Mouse (Mus musculus) C2C12 (cell line): Measurements from ENCODE around the gene Acer2.

Experiments used
- CEBPB ChIP-seq: IDR thresholded peaks from one replicate; pipeline ENCODE4 v1.6.1; 2011; ENCODE audit warnings: low read depth, mild to moderate bottlenecking, control low read depth, moderate library complexity
- CTCF ChIP-seq: IDR thresholded peaks from one replicate; pipeline ENCODE4 v1.5.1; 2011; ENCODE audit not compliant: control insufficient read depth, insufficient read depth, insufficient read length
- FOSL1 ChIP-seq: IDR thresholded peaks from one replicate; pipeline ENCODE4 v1.8.0; 2011; ENCODE audit warnings: mild to moderate bottlenecking, low read length; ENCODE audit not compliant: poor library complexity, insufficient read depth, severe bottlenecking
- MAX ChIP-seq: IDR thresholded peaks from one replicate; pipeline ENCODE4 v1.6.1; 2011; ENCODE audit warnings: mild to moderate bottlenecking, control low read depth
- MYOD1 ChIP-seq: IDR thresholded peaks from one replicate; pipeline ENCODE4 v1.6.1; 2011; ENCODE audit warnings: low read depth; ENCODE audit not compliant: control insufficient read depth, insufficient read length
- MYOG ChIP-seq: IDR thresholded peaks from one replicate; pipeline ENCODE4 v1.6.1; 2011; ENCODE audit not compliant: control insufficient read depth, insufficient read length; ENCODE audit errors: extremely low read depth
- USF1 ChIP-seq: IDR thresholded peaks from one replicate; pipeline ENCODE4 v1.6.1; 2011; ENCODE audit warnings: low read depth, mild to moderate bottlenecking, control low read depth, moderate library complexity

DNA sequence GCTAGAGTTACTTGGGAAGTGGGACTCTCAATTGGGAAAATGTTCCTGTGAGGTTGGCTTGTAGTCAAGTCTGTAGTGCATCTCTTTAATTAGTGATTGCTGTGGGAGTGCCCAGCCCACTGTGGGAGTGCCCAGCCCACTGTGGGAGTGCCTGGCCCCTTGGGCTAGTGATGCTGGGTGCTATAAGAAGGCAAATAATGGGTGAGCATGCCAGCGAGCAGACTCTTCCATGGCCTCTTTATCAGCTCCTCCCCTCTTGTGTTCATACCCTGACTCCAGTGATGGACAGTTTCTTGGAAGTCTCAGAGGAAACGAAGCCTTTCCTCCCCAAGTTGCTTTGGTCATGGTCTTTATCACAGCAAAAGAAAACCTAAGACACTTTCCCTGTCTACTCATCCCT lies 8.2 kb downstream of the Acer2 start:
- TF ChIP-seq CEBPB: no peak
- TF ChIP-seq CTCF: no peak
- no peak for TF ChIP-seq MYOG
- no peak for TF ChIP-seq MAX
- TF ChIP-seq FOSL1: no peak
- no peak for TF ChIP-seq USF1
- TF ChIP-seq MYOD1: no peak
